Mouse (Mus musculus) spleen, adult 2 months (tissue): ENCODE results near the gene 2310009B15Rik. TPM values are rescaled to one million over a fixed set of nuclear protein-coding genes. Genes with fewer than 3 reads are reported as not detected.
"Not testable (repeated sequence)": the region's sequence is repeated elsewhere in the genome, so short reads cannot be mapped to it uniquely, and the experiment has no call there.

Source experiments
- DNase-seq, 2 experiments: peaks; one replicate each; pipeline versions ENCODE4 v3.0.0 to v3.0.0-alpha.2; 2012 to 2021; ENCODE audit warnings: low spot score in 2 of 2, low read depth in 1 of 2
- H3K27ac ChIP-seq: fragments of 200-500 bp; 2 replicates; pipeline ENCODE4 v1.5.1; 2012; ENCODE audit warnings: low read length, inconsistent platforms; ENCODE audit not compliant: insufficient read depth
- H3K27me3 ChIP-seq: fragments of 200-500 bp; 2 replicates; pipeline ENCODE4 v1.6.1; 2012; ENCODE audit warnings: mild to moderate bottlenecking, moderate library complexity, low read length, inconsistent platforms; ENCODE audit not compliant: control insufficient read depth, insufficient read depth
- H3K36me3 ChIP-seq: fragments of 200-500 bp; 2 replicates; pipeline ENCODE4 v1.6.1; 2012; ENCODE audit warnings: mild to moderate bottlenecking, low read length, inconsistent platforms; ENCODE audit not compliant: control insufficient read depth, insufficient read depth
- H3K4me1 ChIP-seq: fragments of 200-500 bp; 2 replicates; pipeline ENCODE4 v1.6.1; 2011; ENCODE audit warnings: inconsistent platforms; ENCODE audit not compliant: control insufficient read depth, insufficient read depth, insufficient read length
- H3K4me3 ChIP-seq: fragments of 200-500 bp; 2 replicates; pipeline ENCODE4 v1.5.1; 2011; ENCODE audit warnings: mild to moderate bottlenecking, inconsistent platforms; ENCODE audit not compliant: insufficient read depth, insufficient read length; ENCODE audit errors: extremely low read depth
- CTCF ChIP-seq: fragments of 200-500 bp; IDR thresholded peaks from 2 replicates; pipeline ENCODE4 v1.5.1; 2011; ENCODE audit warnings: mild to moderate bottlenecking, inconsistent platforms; ENCODE audit not compliant: insufficient read depth, insufficient read length, insufficient replicate concordance; ENCODE audit errors: extremely low read depth
- POLR2A ChIP-seq: fragments of 200-500 bp; IDR thresholded peaks from 2 replicates; pipeline ENCODE4 v1.6.1; 2011; ENCODE audit warnings: low read depth, low read length, inconsistent platforms
- WGBS: fragments of 180-500 bp; shearing (Covaris S2); methylation state at CpG from one replicate; pipeline ENCODE4 v1.1.7; 2018; 5-methylcytosine and 5-hydroxymethylcytosine counted together
- polyA plus RNA-seq: library from polyadenylated mRNA; depleted of rRNA; stranded (reverse); fragments of >200 nt; gene quantifications from 2 replicates; pipeline ENCODE4 v1.2.3, GENCODE M21; 2012; rRNA removed

The 2310009B15Rik gene
- polyA plus RNA-seq, result 15.3 and 21.2 TPM in 2 replicates

- under 1% methylated on average over 60 of the region's 79 CpGs for WGBS
- Histone ChIP-seq H3K27ac (peak within 1 kb of the TSS; percentile 84), H3K4me3 (peak within 1 kb of the TSS; percentile 67)
- peak; percentile 24; the same call in 1 of the 2 replicates for TF ChIP-seq POLR2A
- peak; percentile 62 to 79 for DNase-seq
- H3K4me1 ChIP-seq, H3K36me3 ChIP-seq, H3K27me3 ChIP-seq: not testable (repeated sequence)
Measured at GRCm38 (mm10) chr1:138856101-138856950, at the start of gene 2310009B15Rik. Gene 2310009B15Rik, minus strand, starts transcription at chr1:138856852.

DNA sequence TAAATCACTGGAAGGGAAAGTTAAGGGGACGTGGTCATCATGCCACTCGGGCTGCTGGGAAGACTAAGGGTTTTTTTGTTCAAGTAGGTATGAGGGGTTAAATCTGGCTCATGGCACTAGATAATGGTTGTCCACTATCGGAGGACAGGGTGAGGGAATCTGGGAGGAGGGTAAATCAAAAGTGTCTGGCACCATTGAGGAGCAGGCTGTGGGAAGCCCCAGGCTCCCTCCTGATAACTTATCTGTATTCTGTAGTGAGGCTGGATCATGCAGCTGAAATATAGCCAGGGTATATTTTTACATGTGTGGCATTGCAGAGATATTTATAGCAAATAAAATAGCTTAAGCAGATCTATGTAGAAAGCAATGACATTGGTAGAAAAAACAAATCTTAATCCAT lies 49.6 kb upstream of the 2310009B15Rik start:
- TF ChIP-seq CTCF (no peak), POLR2A (no peak)
- Histone ChIP-seq H3K36me3 (no peaks in the 10 kb centered on the region), H3K4me1 (no peaks in the 10 kb centered on the region), H3K4me3 (no peak overlapping the region), H3K27me3 (no peaks in the 10 kb centered on the region), H3K27ac (no peak overlapping the region)
- WGBS, result 80% methylated on average over 3 of the region's 3 CpGs
- no peak for DNase-seq

DNA sequence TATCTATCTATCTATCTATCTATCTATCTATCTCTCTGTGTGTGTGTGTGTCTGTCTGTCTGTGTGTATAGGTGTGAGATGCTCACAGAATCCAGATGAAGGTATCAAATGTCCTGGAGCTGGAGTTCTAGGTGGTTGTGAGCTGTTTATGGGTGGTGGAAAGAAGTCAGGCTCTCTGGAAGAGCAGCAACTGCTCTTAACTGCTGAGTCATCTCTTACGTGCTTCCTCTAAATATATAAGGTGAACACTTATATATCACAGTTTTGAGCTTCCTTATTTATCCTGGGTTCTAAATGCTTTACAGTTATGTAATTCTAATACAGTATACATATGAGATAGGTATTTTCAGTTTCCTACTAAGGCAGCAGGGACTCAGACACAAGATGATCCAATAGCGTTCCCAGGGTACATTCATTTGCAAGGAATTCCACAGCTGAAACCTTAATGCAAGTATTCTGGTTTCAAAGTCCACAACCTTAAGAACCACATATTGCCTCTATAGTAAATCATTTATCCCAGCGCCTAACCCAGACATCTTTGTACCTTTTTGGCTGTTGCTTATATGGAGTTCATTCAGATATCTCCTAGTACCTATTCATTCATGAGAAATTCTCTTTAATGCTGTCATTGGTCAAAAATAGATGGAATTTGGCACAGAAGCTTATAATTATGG lies 48.6 kb upstream of the 2310009B15Rik start:
- no peak for DNase-seq
- Histone ChIP-seq H3K27me3 (no peaks in the 10 kb centered on the region), H3K4me1 (no peaks in the 10 kb centered on the region), H3K27ac (no peak overlapping the region), H3K4me3 (no peak overlapping the region), H3K36me3 (no peaks in the 10 kb centered on the region)
- 90% methylated on average over 3 of the region's 3 CpGs for WGBS
- no peak for TF ChIP-seq POLR2A
- TF ChIP-seq CTCF, result no peak

- Histone ChIP-seq H3K27me3 (no peaks in the 10 kb centered on the region), H3K4me1 (no peaks in the 10 kb centered on the region), H3K36me3 (no peaks in the 10 kb centered on the region), H3K27ac (no peak overlapping the region), H3K4me3 (no peak overlapping the region)
- no peak for DNase-seq
- no peak for TF ChIP-seq CTCF
- no peak for TF ChIP-seq POLR2A
- WGBS, result 91% methylated on average over 5 of the region's 5 CpGs
Measured at GRCm38 (mm10) chr1:138903894-138904293, 47.2 kb upstream of the 2310009B15Rik start.

GRCm38 (mm10) chr1:138901431-138902117 lies 44.9 kb upstream of the 2310009B15Rik start:
- H3K27me3 ChIP-seq, result no peaks in the 10 kb centered on the region
- no peaks in the 10 kb centered on the region for H3K36me3 ChIP-seq
- no peak overlapping the region for H3K4me3 ChIP-seq
- WGBS, result 93% methylated on average over 16 of the region's 16 CpGs
- no peak for DNase-seq
- TF ChIP-seq CTCF, result no peak
- no peak for TF ChIP-seq POLR2A
- no peaks in the 10 kb centered on the region for H3K4me1 ChIP-seq
- no peak overlapping the region for H3K27ac ChIP-seq

DNA sequence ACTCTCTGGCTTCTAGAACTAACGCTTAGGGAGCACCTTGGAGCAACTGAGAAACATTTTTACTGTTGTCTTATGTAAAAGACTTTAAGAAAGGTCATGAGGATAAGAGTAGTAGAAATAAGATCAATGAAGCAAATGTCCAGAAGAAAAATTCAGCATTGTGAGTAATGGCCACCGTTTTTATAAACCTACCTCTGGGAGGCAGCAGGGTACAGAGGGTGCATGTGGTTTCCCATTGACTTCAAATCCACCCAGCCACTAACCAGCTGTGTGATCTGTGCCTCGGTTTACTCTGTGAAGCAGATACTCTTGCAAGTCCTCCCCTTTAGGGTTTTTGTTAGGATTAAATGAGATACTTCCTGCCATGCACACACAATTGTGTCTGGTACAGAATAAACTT lies 39.4 kb upstream of the 2310009B15Rik start:
- Histone ChIP-seq H3K27me3 (no peaks in the 10 kb centered on the region), H3K36me3 (no peaks in the 10 kb centered on the region), H3K4me3 (no peak overlapping the region), H3K4me1 (no peaks in the 10 kb centered on the region), H3K27ac (no peak overlapping the region)
- TF ChIP-seq POLR2A (no peak), CTCF (no peak)
- DNase-seq, result no peak
- 83% methylated on average over 3 of the region's 3 CpGs for WGBS
